Mouse (Mus musculus) lung, postnatal 10 days (tissue): ENCODE results near the gene Arl5c.

Source experiments
- DNase-seq: peaks from one replicate; pipeline ENCODE4 v3.0.0; 2021

Arl5c gene

GRCm38 (mm10) chr11:97988530-97989096 is 7.4 kb downstream of the Arl5c start:
- peak; percentile 90 for DNase-seq

DNA sequence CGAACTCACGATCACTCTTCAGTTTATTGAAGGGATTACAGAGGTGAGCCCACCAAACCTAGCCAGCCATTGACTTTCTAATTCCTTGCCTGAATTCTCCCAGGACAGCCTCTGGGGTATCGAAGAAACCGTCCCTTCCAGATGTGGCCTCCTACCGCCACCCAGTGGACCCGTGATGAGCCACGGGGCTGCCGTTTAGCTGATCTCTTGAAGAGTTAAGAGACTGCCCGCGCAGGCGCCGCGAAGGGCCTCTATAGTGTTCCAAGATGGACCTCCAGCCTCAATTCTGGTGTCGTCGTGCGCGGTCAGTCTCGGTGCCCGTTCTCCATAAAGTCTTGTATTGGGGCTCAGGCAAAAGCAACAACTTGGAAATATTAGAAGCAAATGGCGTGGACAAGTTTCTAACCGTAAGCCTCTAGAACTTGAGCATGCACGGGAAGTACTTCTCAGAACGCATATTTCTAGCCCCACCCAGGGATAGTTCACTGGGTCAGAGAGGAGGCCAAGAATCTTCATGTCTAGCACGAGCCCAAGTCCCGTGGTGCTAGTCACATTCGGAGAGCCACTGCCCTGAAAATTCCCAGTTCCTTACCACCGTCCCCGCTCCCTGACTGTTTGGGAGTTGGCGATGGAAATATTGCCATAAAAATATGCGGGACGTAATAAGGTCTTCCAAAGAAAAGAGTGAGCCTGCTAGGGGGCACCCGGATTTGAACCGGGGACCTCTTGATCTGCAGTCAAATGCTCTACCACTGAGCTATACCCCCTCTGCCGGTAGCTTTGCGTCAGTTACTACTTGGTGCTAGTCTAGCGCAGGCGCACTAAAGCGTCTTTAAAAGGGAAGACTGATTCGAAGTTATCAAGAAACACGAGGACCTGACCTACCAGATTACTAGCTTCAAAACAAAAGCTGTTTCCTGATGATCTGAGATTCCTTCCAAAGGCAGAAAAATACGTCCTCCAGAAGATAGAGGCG is 8.1 kb downstream of the Arl5c start:
- peak; percentile 98 for DNase-seq

GRCm38 (mm10) chr11:97986738-97987465 is 9.1 kb downstream of the Arl5c start:
- DNase-seq, result no peak

- DNase-seq, result no peak
These were observed 10.0 kb downstream of the Arl5c start, which contains the start of gene Plxdc1 for GRCm38 (mm10) chr11:97985727-97986677. TSS of gene Plxdc1 (minus strand) at chr11:97986444.

DNA sequence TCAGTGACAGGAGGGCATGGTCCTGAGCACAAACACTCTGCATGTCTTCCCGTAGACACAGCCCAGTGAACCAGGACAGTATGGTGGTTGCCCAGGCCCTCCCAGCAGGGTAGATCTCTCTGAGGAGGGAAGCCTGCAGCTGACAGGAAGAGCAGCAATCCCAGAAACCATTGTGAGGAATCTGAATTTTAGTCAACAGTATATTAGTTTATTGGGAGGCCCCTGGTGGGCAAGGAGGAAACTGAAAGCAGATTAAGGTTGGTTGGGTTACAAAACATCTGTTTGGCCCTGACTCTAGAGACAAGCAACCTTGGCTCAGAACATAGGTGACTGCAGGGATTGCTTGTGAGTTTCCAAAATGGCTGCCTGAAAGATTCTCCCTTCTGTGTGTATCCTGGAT is 12.0 kb downstream of the Arl5c start:
- no peak for DNase-seq

GRCm38 (mm10) chr11:97983506-97983905 is 12.5 kb downstream of the Arl5c start:
- DNase-seq, result no peak

DNA sequence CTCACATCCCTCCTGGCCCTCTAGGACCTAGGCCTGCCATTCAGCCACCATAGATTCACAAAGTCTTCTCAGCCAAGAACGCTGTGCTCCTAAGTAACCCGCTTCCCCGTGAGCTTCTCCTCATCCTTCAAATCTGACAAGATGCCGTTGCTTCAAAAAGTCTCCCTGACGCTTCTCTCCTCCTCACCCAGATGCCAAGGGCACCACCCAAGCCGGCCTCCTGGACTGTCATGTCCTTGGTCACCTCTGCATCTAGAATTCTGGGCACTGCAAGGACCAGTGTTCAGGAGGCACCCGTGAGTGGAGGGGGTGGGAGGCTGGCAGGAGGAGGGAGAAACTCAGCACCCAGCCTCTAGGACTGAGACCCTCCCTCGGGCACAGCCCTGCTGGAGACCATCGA is 13.3 kb downstream of the Arl5c start:
- no peak for DNase-seq

DNA sequence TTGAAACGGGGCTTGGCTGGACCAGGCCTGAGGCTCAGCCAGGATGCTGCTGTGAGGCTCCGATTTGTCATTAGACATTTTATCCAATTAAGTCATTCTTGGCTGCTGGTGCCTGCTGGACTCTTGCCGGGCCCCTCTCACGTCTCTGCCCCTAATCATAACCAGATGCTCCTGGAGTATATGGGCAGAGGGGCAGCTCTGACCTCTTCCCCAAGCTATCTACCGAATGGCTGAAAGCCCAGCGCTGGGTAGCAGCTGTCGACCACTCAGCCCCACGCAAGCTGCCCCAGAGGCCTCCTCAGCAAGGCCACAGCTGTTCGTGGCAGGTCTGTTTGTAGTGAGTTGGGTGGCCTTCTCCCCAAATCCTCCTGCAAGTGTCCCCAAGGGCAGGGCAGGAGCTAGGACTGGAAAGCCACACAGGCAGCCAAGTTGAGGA is 15.4 kb downstream of the Arl5c start:
- no peak for DNase-seq

- DNase-seq, result no peak
These were observed 16.0 kb downstream of the Arl5c start for GRCm38 (mm10) chr11:97979824-97980495.

DNA sequence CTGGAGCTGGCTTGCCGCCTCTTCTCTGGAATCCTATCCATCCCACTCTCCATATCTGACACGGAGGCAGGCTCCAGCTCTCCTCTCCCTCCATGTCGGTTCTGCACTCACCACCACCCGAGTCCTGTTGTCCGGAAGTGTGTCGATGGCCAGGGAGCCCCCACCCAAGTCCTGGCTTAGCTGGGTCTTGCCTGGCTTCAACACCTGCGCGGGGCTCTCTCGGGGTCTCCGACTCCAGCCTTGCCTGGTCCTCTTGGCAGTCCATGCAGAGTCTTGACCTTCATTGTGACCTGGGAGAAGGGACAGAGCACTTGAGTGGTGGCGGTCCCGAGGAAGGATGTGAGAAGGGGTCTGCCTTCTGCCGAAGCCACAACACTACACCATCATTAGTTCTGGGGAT is 17.6 kb downstream of the Arl5c start:
- DNase-seq, result no peak

DNA sequence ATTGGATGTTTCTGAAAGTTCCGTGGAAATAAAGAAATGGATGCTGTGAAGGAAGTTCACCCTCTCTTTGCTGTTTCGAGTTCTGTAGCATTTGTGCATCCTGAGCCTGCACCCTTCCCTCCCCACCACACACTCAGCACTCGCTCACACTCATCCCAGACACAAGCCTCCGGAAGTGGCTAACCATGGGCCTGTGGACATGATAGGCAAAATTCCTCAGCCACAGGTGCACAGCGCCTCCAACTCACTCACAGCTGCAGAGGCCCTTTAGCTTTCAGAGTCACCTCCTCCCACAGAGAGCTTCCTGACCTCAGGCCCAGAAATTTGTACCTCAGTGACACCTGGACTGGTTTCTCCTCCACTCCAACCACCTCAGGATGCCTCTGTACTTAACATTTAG is 18.2 kb downstream of the Arl5c start:
- no peak for DNase-seq

GRCm38 (mm10) chr11:97974746-97975145 is 21.2 kb downstream of the Arl5c start:
- DNase-seq, result no peak

DNA sequence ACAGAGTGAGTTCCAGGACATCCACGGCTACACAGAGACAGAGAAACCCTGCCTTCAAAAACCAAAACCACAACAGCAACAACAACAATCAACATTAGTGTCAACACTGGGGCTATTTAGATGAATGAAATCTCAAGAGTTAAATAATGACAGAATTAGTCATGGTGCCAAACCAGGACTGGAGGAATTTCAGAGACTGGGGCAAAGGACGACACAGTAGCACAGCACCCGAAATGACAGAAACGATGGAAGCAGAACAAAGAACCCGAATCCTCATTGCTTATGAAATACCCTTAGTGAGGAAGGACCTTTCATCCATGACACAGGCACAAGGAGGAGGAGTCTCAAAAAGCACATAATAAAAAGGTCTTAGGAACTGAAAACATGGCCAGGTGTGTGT is 21.8 kb downstream of the Arl5c start:
- DNase-seq, result no peak

DNA sequence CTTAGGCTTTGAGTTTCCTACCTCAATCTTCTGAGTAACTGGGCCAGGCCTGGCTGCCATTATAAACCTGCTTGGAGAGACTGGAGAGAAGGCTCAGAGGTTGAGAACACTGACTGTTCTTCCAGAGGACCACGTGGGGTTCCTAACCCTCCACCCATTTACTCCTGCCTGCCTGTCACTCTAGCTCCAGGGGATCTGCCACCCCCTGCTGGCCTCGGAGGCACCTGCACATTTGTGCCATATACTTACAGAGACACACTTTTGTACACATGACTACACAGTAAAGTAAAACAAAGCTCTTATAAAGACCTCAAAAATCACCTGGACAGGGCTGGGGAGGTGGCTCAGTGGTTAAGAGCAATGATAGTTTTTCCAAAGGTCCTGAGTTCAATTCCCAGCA is 23.5 kb downstream of the Arl5c start:
- DNase-seq, result no peak

DNA sequence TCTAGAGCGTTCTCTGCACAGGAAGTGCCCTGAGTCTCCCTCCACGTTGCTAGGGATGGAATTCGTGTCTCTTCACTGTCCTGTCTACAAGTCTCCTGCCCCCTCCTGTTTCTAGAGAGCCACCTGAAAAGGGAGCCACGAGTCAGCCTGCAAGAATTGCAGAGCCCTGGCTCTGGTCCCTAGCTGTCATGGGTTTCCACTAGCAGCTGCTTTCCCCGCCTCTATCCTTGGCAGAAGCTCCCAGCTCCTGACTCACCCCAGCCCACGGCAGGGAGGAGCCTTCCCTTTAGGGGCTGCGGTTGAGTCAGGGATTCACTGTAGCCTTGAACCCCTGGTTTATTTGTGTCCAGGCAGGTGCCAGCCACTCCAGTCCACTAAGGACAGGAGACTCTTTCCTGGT is 24.7 kb downstream of the Arl5c start:
- DNase-seq, result peak; percentile 89

DNA sequence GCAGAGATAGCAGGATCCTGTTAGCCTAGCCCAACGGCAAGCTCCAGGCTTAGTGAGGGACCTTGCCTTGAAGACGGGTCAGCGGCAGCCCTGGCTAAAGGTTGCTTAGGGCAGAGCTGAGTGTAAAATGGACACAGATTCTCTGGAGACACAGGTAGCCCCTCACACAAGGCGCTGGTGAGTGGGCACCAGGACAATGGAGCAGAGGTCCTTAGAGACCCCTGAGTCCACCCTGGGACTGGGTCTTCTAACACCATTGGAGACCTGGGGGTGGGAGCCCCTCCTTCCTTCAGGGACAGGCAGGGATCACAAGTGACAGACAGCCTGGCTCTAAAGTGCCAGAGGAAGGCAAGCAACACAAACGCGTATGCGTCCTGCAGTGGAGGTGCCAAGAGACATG is 25.2 kb downstream of the Arl5c start:
- DNase-seq, result no peak

- DNase-seq, result no peak
These were observed 27.6 kb downstream of the Arl5c start for GRCm38 (mm10) chr11:97968385-97968784.

- DNase-seq, result no peak
These were observed 28.9 kb downstream of the Arl5c start for GRCm38 (mm10) chr11:97967114-97967513.

- no peak for DNase-seq
These were observed 35.1 kb downstream of the Arl5c start for GRCm38 (mm10) chr11:97960907-97961306.

- no peak for DNase-seq
These were observed 36.7 kb downstream of the Arl5c start for GRCm38 (mm10) chr11:97959300-97959680.

DNA sequence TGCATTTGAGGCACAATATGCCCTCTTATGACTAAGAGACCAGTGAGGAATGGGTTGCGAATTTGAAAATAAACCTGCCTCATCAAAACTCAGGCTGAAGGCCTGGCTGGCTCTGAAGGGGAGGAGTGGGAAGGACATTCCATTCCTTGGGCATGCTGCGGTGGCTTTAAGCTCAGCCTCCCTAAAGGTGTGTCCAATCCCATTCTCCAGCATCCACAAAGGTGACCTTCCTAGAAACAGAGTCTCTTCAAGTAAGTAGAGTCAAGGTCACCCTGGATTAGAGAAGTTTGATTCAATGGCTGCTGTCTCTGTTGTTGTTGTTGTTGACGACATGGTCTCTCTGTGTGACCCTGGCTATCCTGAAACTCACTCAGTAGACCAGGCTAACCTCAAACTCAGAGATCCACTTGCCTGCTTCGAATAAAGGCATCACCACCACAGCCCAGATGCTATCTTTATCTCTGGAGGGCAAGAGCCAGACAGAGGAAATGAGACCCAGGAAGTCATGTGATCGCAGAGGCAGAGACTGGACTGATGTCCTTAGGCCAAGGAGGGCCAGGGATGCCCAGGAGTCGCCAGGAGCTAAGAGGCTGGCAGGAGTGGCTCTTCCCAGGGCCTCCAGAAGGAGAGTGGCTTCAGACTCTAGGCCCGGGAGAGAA is 37.2 kb downstream of the Arl5c start:
- no peak for DNase-seq
